Mouse (Mus musculus): ENCODE measurements at regions not wholly inside any gene's neighbourhood (a gene's known extent, or its start where the extent isn't known, plus 50 kb on each side); places are given as distances from the start of the nearest gene placed in this dataset.

- no peaks in the 10 kb centered on the region for H3K27me3 ChIP-seq (ENCODE audit: control insufficient read depth in 1 of 2, insufficient read depth in 2 of 2, low read length in 2 of 2)
- H3K27ac ChIP-seq (ENCODE audit: control insufficient read depth, low read depth, low read length), result no peak overlapping the region
- TF ChIP-seq POLR2AphosphoS2 (IDR thresholded peaks at IDR 0.05; ENCODE audit: low read length), result no peak
- TF ChIP-seq ETS1 (IDR thresholded peaks at IDR 0.05; ENCODE audit: low read depth, low read length), result no peak
- TF ChIP-seq ZKSCAN1 (IDR thresholded peaks at IDR 0.05; ENCODE audit: low read depth, low read length), result no peak
- no peak for TF ChIP-seq TBP (IDR thresholded peaks at IDR 0.05; ENCODE audit: low read depth, low read length)
- no peak for TF ChIP-seq ZC3H11A (IDR thresholded peaks at IDR 0.05; ENCODE audit: low read depth, low read length)
- TF ChIP-seq CHD1 (IDR thresholded peaks at IDR 0.05; ENCODE audit: low read depth, low read length), result no peak
- no peak for TF ChIP-seq MEF2A (IDR thresholded peaks at IDR 0.05; ENCODE audit: extremely low read depth, insufficient replicate concordance, low read depth, low read length, poor library complexity, severe bottlenecking)
- no peak for TF ChIP-seq USF1 (IDR thresholded peaks at IDR 0.05; ENCODE audit: low read depth, low read length)
- TF ChIP-seq TCF12 (IDR thresholded peaks at IDR 0.05; ENCODE audit: low read depth, low read length), result no peak
- no peak for TF ChIP-seq MAX (IDR thresholded peaks at IDR 0.05; ENCODE audit: low read length)
- H3K79me2 ChIP-seq (ENCODE audit: control insufficient read depth, insufficient read depth, low read length, poor library complexity), result no peaks in the 10 kb centered on the region
- H3K4me1 ChIP-seq (ENCODE audit: control insufficient read depth in 1 of 2, insufficient read depth in 2 of 2, low read length in 2 of 2), result no peaks in the 10 kb centered on the region
- no peaks in the 10 kb centered on the region for H3K36me3 ChIP-seq (ENCODE audit: control insufficient read depth in 1 of 2, insufficient read depth in 2 of 2, low read length in 2 of 2)
- no peaks in the 10 kb centered on the region for H3K9me3 ChIP-seq (replicated peaks; ENCODE audit: insufficient read depth, low read length)
- no peak overlapping the region for H3K4me3 ChIP-seq (ENCODE audit: control insufficient read depth in 1 of 2, insufficient read depth in 1 of 2, low read depth in 2 of 2, low read length in 2 of 2)
- no peak for DNase-seq (ENCODE audit: low read depth, low spot score)
- no peak overlapping the region for H3K9ac ChIP-seq (ENCODE audit: control insufficient read depth, low read depth, low read length, poor library complexity, severe bottlenecking)
These were observed 480.3 kb upstream of the Hs6st1 start for GRCm38 (mm10) chr1:35587900-35588299.

GRCm38 (mm10) chr1:35588939-35589338, 479.3 kb upstream of the Hs6st1 start:
- H3K9me3 ChIP-seq (replicated peaks; ENCODE audit: insufficient read depth, low read length), result no peaks in the 10 kb centered on the region
- no peak for TF ChIP-seq ELF1 (IDR thresholded peaks at IDR 0.05; ENCODE audit: low read depth, low read length)
- no peak for TF ChIP-seq USF1 (IDR thresholded peaks at IDR 0.05; ENCODE audit: low read depth, low read length)
- TF ChIP-seq POLR2A (IDR thresholded peaks at IDR 0.05; ENCODE audit: control insufficient read depth in 1 of 2, insufficient read depth in 1 of 2, low read depth in 1 of 2, low read length in 2 of 2, poor library complexity in 1 of 2), result no peak
- no peak for TF ChIP-seq TCF12 (IDR thresholded peaks at IDR 0.05; ENCODE audit: low read depth, low read length)
- no peak for TF ChIP-seq NRF1 (IDR thresholded peaks at IDR 0.05; ENCODE audit: insufficient read depth, low read depth, low read length, poor library complexity, severe bottlenecking)
- TF ChIP-seq JUND (IDR thresholded peaks at IDR 0.05; ENCODE audit: low read depth, low read length), result no peak
- TF ChIP-seq HCFC1 (IDR thresholded peaks at IDR 0.05; ENCODE audit: low read depth, low read length), result no peak
- TF ChIP-seq MAX (IDR thresholded peaks at IDR 0.05; ENCODE audit: low read length), result no peak
- TF ChIP-seq ZKSCAN1 (IDR thresholded peaks at IDR 0.05; ENCODE audit: low read depth, low read length), result no peak
- TF ChIP-seq TAL1 (IDR thresholded peaks at IDR 0.05; ENCODE audit: low read length), result no peak
- no peak for TF ChIP-seq MYB (IDR thresholded peaks at IDR 0.05; ENCODE audit: low read depth, low read length)
- no peak for TF ChIP-seq CTCF (IDR thresholded peaks at IDR 0.05 in 2 of 3, conservative IDR thresholded peaks at IDR 0.05 in 1 of 3; ENCODE audit: control insufficient read depth in 1 of 3, insufficient read depth in 1 of 3, low read depth in 2 of 3, low read length in 3 of 3, poor library complexity in 1 of 3, severe bottlenecking in 1 of 3)
- no peaks in the 10 kb centered on the region for H3K79me2 ChIP-seq (ENCODE audit: control insufficient read depth, insufficient read depth, low read length, poor library complexity)
- no peak overlapping the region for H3K27ac ChIP-seq (ENCODE audit: control insufficient read depth, low read depth, low read length)
- H3K36me3 ChIP-seq (ENCODE audit: control insufficient read depth in 1 of 2, insufficient read depth in 2 of 2, low read length in 2 of 2), result no peaks in the 10 kb centered on the region
- H3K9ac ChIP-seq (ENCODE audit: control insufficient read depth, low read depth, low read length, poor library complexity, severe bottlenecking), result no peak overlapping the region
- DNase-seq (ENCODE audit: low read depth, low spot score), result no peak
- H3K4me1 ChIP-seq (ENCODE audit: control insufficient read depth in 1 of 2, insufficient read depth in 2 of 2, low read length in 2 of 2), result no peaks in the 10 kb centered on the region
- H3K27me3 ChIP-seq (ENCODE audit: control insufficient read depth in 1 of 2, insufficient read depth in 2 of 2, low read length in 2 of 2), result no peaks in the 10 kb centered on the region
- no peak overlapping the region for H3K4me3 ChIP-seq (ENCODE audit: control insufficient read depth in 1 of 2, insufficient read depth in 1 of 2, low read depth in 2 of 2, low read length in 2 of 2)
